Mouse (Mus musculus): ENCODE measurements at regions not wholly inside any gene's neighbourhood (a gene's known extent, or its start where the extent isn't known, plus 50 kb on each side); places are given as distances from the start of the nearest gene placed in this dataset.

- no peak for DNase-seq
Measured at GRCm38 (mm10) chr12:107658821-107659220, 170.4 kb downstream of the 3110018I06Rik start.

GRCm38 (mm10) chr12:107662624-107663023, 174.2 kb downstream of the 3110018I06Rik start:
- DNase-seq, result no peak

- no peak for DNase-seq
Measured at GRCm38 (mm10) chr12:107667836-107668235, 179.4 kb downstream of the 3110018I06Rik start.

GRCm38 (mm10) chr12:107669046-107669445, 180.6 kb downstream of the 3110018I06Rik start:
- no peak for DNase-seq

GRCm38 (mm10) chr12:107669450-107669849, 181.0 kb downstream of the 3110018I06Rik start:
- DNase-seq, result no peak

GRCm38 (mm10) chr12:107669910-107670309, 181.5 kb downstream of the 3110018I06Rik start:
- DNase-seq, result no peak

- DNase-seq, result no peak
Measured at GRCm38 (mm10) chr12:107677076-107677475, 188.6 kb downstream of the 3110018I06Rik start.

GRCm38 (mm10) chr12:107687447-107687846, 199.0 kb downstream of the 3110018I06Rik start:
- DNase-seq, result no peak

GRCm38 (mm10) chr12:107689418-107689817, 201.0 kb downstream of the 3110018I06Rik start:
- no peak for DNase-seq

- no peak for DNase-seq
Measured at GRCm38 (mm10) chr12:107690061-107690460, 201.6 kb downstream of the 3110018I06Rik start.

- DNase-seq, result no peak
Measured at GRCm38 (mm10) chr12:107693693-107694092, 205.3 kb downstream of the 3110018I06Rik start.

- no peak for DNase-seq
Measured at GRCm38 (mm10) chr12:107695014-107695413, 206.6 kb downstream of the 3110018I06Rik start.

GRCm38 (mm10) chr12:107695438-107696267, 207.2 kb downstream of the 3110018I06Rik start:
- DNase-seq, result no peak

- no peak for DNase-seq
Measured at GRCm38 (mm10) chr12:107700317-107700716, 211.9 kb downstream of the 3110018I06Rik start.

GRCm38 (mm10) chr12:107700868-107701597, 212.6 kb downstream of the 3110018I06Rik start:
- no peak for DNase-seq

- DNase-seq, result no peak
Measured at GRCm38 (mm10) chr12:107708812-107709211, 220.4 kb downstream of the 3110018I06Rik start.

GRCm38 (mm10) chr12:107711017-107711416, 222.6 kb downstream of the 3110018I06Rik start:
- no peak for DNase-seq

- DNase-seq, result no peak
Measured at GRCm38 (mm10) chr12:107711675-107712074, 223.2 kb downstream of the 3110018I06Rik start.

GRCm38 (mm10) chr12:107713191-107713590, 224.8 kb downstream of the 3110018I06Rik start:
- no peak for DNase-seq

- no peak for DNase-seq
Measured at GRCm38 (mm10) chr12:107714846-107715245, 226.4 kb downstream of the 3110018I06Rik start.

GRCm38 (mm10) chr12:107715871-107716270, 227.4 kb downstream of the 3110018I06Rik start:
- no peak for DNase-seq

GRCm38 (mm10) chr12:107720941-107721340, 232.5 kb downstream of the 3110018I06Rik start:
- DNase-seq, result no peak

- DNase-seq, result no peak
Measured at GRCm38 (mm10) chr12:107723062-107723859, 234.8 kb downstream of the 3110018I06Rik start.
